Mouse (Mus musculus) stomach, postnatal 0 days (tissue): ENCODE measurements at regions not wholly inside any gene's neighbourhood (a gene's known extent, or its start where the extent isn't known, plus 50 kb on each side); places are given as distances from the start of the nearest gene placed in this dataset.

ENCODE experiments used
- ATAC-seq: fragments of 200-750 bp; cut with Nextera tagmentation; 2 replicates; pipeline ENCODE4 v1.8.0; 2017; ENCODE audit not compliant: low FRiP score, low TSS enrichment
- DNase-seq: peaks from one replicate; pipeline ENCODE4 v3.0.0-alpha.2; 2016; ENCODE audit warnings: low spot score
- H3K27ac ChIP-seq: fragments of 300-500 bp; sonication (generic); replicated peaks from 2 replicates; pipeline ENCODE4 v1.5.1; 2014; ENCODE audit warnings: mild to moderate bottlenecking, control low read depth
- H3K27me3 ChIP-seq: fragments of 300-500 bp; sonication (generic); 2 replicates; pipeline ENCODE4 v1.6.1; 2014; ENCODE audit warnings: low read length; ENCODE audit not compliant: control insufficient read depth, insufficient read depth
- H3K36me3 ChIP-seq: fragments of 300-500 bp; sonication (generic); 2 replicates; pipeline ENCODE4 v1.6.1; 2014; ENCODE audit warnings: low read length, mixed read lengths; ENCODE audit not compliant: control insufficient read depth, insufficient read depth
- H3K4me1 ChIP-seq: fragments of 300-500 bp; sonication (generic); replicated peaks from 2 replicates; pipeline ENCODE4 v1.6.1; 2014; ENCODE audit warnings: antibody characterized with exemption; ENCODE audit not compliant: control insufficient read depth, insufficient read depth
- H3K4me2 ChIP-seq: fragments of 300-500 bp; sonication (generic); replicated peaks from 2 replicates; pipeline ENCODE4 v1.6.1; 2014; ENCODE audit warnings: low read depth, mild to moderate bottlenecking, control low read depth, moderate library complexity
- H3K4me3 ChIP-seq: fragments of 300-500 bp; sonication (generic); 2 replicates; pipeline ENCODE4 v1.5.1; 2014; ENCODE audit warnings: low read depth, low read length, control low read depth
- H3K9ac ChIP-seq: fragments of 300-500 bp; sonication (generic); 2 replicates; pipeline ENCODE4 v1.6.1; 2014; ENCODE audit warnings: mild to moderate bottlenecking, low read length, control low read depth, mixed read lengths
- H3K9me3 ChIP-seq: fragments of 300-500 bp; sonication (generic); 2 replicates; pipeline ENCODE4 v1.6.1; 2016; ENCODE audit warnings: low read length; ENCODE audit not compliant: control insufficient read depth
- CTCF ChIP-seq: IDR thresholded peaks from 2 replicates; pipeline ENCODE4 v1.5.1; 2016; ENCODE audit warnings: antibody characterized with exemption, low read depth, mild to moderate bottlenecking, moderate library complexity
- EP300 ChIP-seq: optimal IDR thresholded peaks from 2 replicates; pipeline ENCODE3; 2016; ENCODE audit warnings: antibody characterized with exemption
- WGBS: fragments of 180-500 bp; shearing (Covaris S2); extraction: QIAGEN DNeasy Blood & Tissue Kit; methylation state at CpG from one replicate; pipeline ENCODE4 v1.1.7; 2014; 5-methylcytosine and 5-hydroxymethylcytosine counted together

GRCm38 (mm10) chr8:42107582-42107981 lies 690.7 kb upstream of the Frg1 start:
- DNase-seq (no peak), ATAC-seq (no peak)
- Histone ChIP-seq H3K4me1 (no peaks in the 10 kb centered on the region), H3K4me2 (no peak overlapping the region), H3K27ac (no peak overlapping the region), H3K4me3 (no peak overlapping the region), H3K9me3 (no peaks in the 10 kb centered on the region), H3K9ac (no peak overlapping the region), H3K36me3 (no peaks in the 10 kb centered on the region), H3K27me3 (no peaks in the 10 kb centered on the region)
- TF ChIP-seq CTCF (no peak), EP300 (no peak)
- 76% methylated on average over 2 of the region's 2 CpGs for WGBS

GRCm38 (mm10) chr8:42069314-42069713 lies 652.4 kb upstream of the Frg1 start:
- H3K9ac ChIP-seq = no peak overlapping the region
- TF ChIP-seq EP300 = no peak
- no peak for TF ChIP-seq CTCF
- no peak overlapping the region for H3K4me2 ChIP-seq
- H3K4me3 ChIP-seq = no peak overlapping the region
- H3K27ac ChIP-seq = no peak overlapping the region
- no peaks in the 10 kb centered on the region for H3K27me3 ChIP-seq
- H3K36me3 ChIP-seq = no peaks in the 10 kb centered on the region
- DNase-seq = no peak
- H3K9me3 ChIP-seq = no peaks in the 10 kb centered on the region
- no peaks in the 10 kb centered on the region for H3K4me1 ChIP-seq
- WGBS = 52% methylated on average over 1 of the region's 1 CpGs
- ATAC-seq = no peak

- no peaks in the 10 kb centered on the region for H3K27me3 ChIP-seq
- no peaks in the 10 kb centered on the region for H3K4me1 ChIP-seq
- no peak overlapping the region for H3K27ac ChIP-seq
- WGBS = 76% methylated on average over 5 of the region's 5 CpGs
- H3K36me3 ChIP-seq = no peaks in the 10 kb centered on the region
- H3K9ac ChIP-seq = no peak overlapping the region
- TF ChIP-seq EP300 (no peak), CTCF (no peak)
- no peaks in the 10 kb centered on the region for H3K9me3 ChIP-seq
- DNase-seq (no peak), ATAC-seq (no peak)
- H3K4me3 ChIP-seq = no peak overlapping the region
- H3K4me2 ChIP-seq = no peak overlapping the region
Measured at GRCm38 (mm10) chr8:42043526-42043925, 626.7 kb upstream of the Frg1 start.

- TF ChIP-seq EP300 (no peak), CTCF (no peak)
- Histone ChIP-seq H3K4me1 (no peaks in the 10 kb centered on the region), H3K4me3 (no peak overlapping the region), H3K9ac (no peak overlapping the region), H3K9me3 (no peaks in the 10 kb centered on the region), H3K36me3 (no peaks in the 10 kb centered on the region), H3K4me2 (no peak overlapping the region), H3K27me3 (no peaks in the 10 kb centered on the region), H3K27ac (no peak overlapping the region)
- ATAC-seq (no peak), DNase-seq (no peak)
- 94% methylated on average over 2 of the region's 2 CpGs for WGBS
Measured at GRCm38 (mm10) chr8:42039245-42039644, 622.4 kb upstream of the Frg1 start.

- H3K4me1 ChIP-seq = no peaks in the 10 kb centered on the region
- no peak overlapping the region for H3K27ac ChIP-seq
- H3K9me3 ChIP-seq = no peaks in the 10 kb centered on the region
- no peak overlapping the region for H3K9ac ChIP-seq
- no peak overlapping the region for H3K4me2 ChIP-seq
- ATAC-seq (no peak), DNase-seq (no peak)
- TF ChIP-seq EP300 (no peak), CTCF (no peak)
- 79% methylated on average over 1 of the region's 1 CpGs for WGBS
- no peaks in the 10 kb centered on the region for H3K36me3 ChIP-seq
- no peak overlapping the region for H3K4me3 ChIP-seq
- no peaks in the 10 kb centered on the region for H3K27me3 ChIP-seq
Measured at GRCm38 (mm10) chr8:42026934-42027333, 610.1 kb upstream of the Frg1 start.

GRCm38 (mm10) chr8:42017786-42018185 lies 600.9 kb upstream of the Frg1 start:
- H3K4me1 ChIP-seq = no peaks in the 10 kb centered on the region
- H3K27me3 ChIP-seq = no peaks in the 10 kb centered on the region
- H3K9ac ChIP-seq = no peak overlapping the region
- no peaks in the 10 kb centered on the region for H3K36me3 ChIP-seq
- H3K4me2 ChIP-seq = no peak overlapping the region
- no peak overlapping the region for H3K4me3 ChIP-seq
- no peaks in the 10 kb centered on the region for H3K9me3 ChIP-seq
- no peak for ATAC-seq
- no peak for TF ChIP-seq CTCF
- no peak for TF ChIP-seq EP300
- no peak for DNase-seq
- 83% methylated on average over 3 of the region's 3 CpGs for WGBS
- no peak overlapping the region for H3K27ac ChIP-seq
